Mouse (Mus musculus) layer of hippocampus, adult 8-10 months (tissue): ENCODE results near the gene Ppm1l. TPM values are rescaled to one million over a fixed set of nuclear protein-coding genes. Genes with fewer than 3 reads are reported as not detected.

Experiments used
- DNase-seq, 2 experiments: peaks; one replicate each; pipeline ENCODE4 v3.0.0; 2022; ENCODE audit warnings: low spot score in 2 of 2
- total RNA-seq, 4 experiments: library from RNA; stranded (reverse); gene quantifications; 2 replicates each; pipeline ENCODE4 v1.2.4; 2022

The Ppm1l gene
- total RNA-seq, 4 experiments from 2014 or later, result 49.6 to 54.8 (median 52.7) TPM

DNA sequence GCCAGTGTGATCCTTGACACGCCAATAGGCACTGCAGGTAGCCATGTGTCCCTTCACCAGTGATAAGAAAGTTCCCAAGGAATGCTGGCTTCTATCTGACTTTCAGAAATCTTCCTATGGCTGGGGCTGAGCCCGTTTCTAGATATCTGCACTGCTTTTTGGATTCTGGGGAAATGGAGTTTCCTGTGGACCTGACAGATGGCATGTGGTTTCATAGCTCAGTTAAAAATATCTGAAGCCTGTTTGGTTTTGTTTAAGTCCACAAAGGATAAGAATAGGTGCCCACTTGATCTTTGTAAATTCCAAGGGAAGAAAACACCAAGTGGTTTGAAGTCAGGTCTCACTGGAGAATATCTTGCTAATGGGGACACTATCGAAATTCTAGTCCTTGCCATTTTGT, 173.0 kb downstream of the Ppm1l start:
- no peak for DNase-seq

DNA sequence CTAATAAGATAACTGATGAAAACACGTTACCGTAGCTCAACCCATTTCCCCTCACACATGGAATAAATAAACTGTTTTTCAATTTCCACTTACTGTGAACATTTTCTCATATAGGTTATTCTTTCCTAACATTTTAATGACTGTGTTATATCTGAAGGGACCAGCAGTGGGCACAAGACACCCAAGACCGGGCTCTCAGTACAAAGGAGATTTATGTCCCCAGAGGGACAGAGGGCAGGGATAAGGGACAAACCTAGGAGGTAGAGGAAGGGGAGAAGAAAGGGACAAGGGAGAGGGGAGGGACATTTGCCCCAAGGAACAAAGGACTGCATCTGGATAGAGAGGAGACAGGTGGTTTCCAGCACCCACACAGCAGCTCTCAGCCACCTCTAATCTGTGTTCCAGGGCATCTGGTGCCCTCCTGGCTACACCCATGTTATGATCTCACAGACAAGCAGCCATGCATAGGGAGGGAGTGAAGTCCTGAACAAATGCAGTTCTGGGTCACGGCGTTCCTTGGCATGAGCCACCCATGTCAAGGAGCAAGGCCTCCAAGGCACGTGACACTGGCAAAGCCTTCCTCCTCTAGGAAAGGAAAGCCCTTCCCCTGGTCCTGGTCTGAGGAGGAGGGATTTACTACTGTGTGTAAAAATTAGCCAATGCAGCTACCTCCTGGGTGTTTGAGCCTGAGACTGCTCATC, 174.5 kb downstream of the Ppm1l start:
- DNase-seq, result no peak

DNA sequence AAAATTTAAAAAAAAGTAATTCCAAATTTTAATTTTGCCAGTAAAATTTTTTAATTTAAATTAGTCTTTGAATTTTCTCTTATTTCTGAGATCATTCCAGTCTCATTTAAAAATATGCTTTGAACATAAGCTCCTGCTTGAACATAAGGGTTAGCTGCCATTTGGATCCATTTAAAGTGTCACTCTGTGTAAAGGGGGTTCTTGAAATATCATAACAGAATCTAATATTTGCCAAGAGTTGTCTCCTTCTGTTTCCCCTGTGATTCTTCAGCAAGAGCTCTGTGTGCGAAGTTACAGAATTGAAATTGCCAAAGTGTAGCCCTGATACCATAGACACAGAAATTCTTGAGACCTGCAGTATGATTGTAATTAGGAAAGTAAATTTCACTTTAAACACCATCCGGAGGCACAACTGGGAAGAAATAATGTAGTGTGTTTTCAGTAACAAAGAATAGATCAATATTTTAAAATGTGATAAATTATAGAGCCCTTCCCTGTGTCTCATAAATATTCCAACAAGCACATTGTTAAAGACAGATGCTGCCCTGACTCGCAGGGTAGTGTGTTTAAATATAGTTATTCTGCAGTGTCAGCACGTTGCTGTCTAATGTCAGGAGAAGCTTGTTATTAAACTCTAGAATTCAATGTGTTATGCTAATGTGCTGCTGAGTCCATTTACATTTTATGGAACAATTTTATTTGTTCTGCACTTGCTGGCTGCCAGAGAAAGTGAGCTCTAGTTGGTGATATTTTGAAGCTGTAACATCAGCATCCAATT, 177.8 kb downstream of the Ppm1l start:
- no peak for DNase-seq

DNA sequence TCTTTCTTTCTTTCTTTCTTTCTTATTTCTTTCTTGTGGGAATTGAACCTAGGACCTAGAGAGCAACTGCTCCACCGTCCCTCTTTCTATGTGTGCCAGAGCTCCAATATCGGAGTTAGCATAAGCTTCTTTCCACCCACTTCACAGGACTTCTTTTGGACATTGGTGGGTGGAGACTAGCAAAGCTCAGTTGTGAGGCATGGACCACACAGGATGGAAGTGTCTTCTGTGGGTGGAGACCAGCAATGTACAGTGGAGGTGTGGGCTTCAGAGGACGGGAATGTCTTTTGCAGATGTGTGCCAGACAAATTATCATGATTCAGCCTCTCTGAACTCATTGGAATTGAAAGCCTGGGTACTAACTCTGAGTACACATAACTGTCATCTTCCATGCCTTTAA, 180.5 kb downstream of the Ppm1l start:
- DNase-seq, result no peak

DNA sequence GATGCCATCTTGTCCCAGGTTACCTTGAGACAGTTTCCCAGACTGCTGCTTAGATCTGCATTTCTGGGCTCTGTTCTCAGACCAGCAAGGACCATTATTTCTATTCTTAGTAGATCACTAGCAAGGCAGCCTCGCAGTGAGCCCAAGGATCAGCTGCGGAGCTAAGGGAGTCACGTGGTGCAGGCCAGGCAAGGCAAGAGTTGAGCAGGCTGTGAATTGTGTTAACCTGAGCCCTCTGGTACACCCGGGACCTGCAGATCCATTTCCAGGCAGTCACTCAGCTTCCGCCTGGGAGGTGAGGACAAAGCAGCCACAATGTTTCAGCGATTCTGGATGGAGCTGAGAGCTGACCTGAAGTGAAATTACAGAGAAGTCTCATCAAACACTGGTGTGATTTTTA, 185.3 kb downstream of the Ppm1l start:
- no peak for DNase-seq

DNA sequence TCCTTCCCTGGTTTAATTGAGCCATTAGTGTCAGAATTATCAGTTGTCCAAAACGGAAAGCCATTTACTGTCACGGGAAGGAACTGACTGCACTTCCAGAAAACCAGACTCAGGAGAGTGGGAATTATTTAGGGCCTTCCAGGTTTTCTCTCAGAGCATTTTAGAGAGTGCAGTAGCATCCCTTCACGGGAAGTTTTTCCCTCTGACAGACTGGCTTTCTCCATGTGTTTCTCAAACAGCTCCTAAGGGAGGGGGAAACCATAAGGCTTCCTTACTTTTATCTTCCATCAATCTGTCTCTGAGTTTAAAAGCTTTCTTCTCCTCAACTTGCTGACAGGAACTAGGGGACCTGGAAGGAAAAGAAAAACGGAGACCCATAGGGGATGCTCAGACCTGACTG, 185.9 kb downstream of the Ppm1l start:
- DNase-seq, result no peak

DNA sequence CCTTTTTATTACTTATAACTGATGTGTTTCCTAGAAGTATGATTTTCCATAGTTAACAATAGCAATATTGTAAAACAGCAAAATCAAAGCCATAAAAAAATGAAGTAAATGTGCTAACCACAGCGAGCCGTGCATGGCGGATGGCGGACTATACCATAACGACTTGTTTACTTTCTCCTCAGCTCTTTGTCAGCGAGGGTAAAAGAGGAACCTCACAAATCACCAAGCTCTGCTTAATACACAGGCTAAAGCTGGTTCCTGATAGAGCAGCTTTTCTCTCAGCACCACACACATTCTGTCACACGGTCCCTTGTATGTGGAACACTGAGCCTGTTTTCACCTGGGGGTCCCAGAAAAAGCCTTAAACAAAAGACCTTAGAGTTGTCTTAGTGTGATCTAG, 188.4 kb downstream of the Ppm1l start:
- DNase-seq, result no peak

DNA sequence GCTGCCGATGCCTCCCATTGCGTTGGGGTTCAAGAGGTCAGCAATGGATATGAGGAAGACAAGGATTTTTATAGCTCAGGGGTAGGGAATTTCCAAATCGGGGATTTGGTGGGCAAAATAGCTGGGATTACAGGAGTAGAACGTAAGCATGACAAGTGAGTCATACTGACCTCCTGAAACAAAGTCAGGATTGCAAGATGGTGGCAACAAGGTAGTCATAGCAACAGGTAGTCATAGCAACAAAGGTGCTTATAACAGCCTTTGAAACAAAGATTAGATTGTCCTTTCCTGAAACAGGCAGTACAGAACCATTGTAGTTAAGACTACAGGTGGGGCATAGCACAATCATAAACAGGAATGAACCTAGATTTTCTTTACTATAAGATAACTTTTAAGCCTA, 189.7 kb downstream of the Ppm1l start:
- DNase-seq, result no peak

DNA sequence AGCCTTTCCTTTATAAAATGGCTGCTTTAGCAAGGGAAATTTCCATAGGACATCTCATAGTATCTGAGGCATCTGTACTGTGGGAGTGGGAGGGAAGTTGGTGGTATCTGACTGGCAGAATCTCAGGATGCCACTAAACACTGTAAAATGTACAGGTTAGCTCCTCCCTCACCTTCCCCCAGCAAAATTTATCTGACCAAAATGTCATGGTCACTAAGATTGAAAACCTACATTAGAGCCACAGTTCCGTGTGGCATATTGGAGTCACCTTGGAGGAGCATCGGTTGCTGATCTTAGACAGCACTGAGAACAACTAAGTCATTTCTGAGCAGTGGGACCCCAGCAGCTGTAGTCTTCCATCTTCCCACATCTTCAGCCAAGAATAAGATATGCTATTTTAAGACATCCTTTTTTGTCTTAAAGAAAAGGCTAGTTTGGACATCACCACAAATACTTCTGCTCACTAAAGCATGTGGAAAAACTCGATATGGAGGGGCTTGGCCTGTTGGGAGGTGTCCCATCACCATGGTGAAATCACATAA, 192.8 kb downstream of the Ppm1l start:
- no peak for DNase-seq

DNA sequence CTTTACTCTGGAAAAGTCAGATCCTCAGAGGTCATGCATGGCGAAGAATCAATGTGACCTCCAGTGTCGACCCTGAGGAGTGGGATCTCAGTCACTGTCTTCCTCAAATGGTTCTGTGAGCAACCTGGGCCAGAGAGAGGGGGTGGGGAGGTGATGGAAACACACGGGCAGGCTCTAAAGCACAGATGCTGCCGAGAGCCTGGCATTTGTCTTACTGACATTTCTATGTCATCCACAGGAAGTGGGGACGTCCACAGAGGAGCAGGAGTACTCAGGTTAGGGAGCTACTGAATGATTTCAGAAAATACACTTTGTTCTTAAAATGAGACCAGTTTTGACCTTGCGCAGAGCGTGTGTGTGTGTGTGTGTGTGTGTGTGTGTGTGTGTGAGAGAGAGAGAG, 195.2 kb downstream of the Ppm1l start:
- DNase-seq, result no peak

DNA sequence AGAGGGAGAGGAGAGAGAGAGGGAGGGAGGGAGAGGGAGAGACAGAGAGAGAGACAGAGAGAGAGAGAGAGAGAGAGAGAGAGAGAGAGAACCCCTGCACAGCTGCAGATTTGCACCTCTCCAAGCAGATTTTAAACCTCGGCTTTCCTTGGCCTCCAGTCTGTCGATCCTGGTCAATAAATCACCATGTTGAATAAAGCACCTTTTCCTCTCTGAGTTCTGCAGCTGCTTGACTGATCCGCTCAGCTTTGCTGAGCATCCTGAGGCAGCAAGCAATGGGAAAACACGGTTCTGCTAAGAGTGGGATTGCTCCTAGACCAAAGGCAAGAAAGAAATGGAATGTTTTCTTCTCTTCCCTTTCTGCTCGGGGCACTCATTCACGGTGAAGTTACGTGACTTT, 195.7 kb downstream of the Ppm1l start:
- DNase-seq, result no peak

DNA sequence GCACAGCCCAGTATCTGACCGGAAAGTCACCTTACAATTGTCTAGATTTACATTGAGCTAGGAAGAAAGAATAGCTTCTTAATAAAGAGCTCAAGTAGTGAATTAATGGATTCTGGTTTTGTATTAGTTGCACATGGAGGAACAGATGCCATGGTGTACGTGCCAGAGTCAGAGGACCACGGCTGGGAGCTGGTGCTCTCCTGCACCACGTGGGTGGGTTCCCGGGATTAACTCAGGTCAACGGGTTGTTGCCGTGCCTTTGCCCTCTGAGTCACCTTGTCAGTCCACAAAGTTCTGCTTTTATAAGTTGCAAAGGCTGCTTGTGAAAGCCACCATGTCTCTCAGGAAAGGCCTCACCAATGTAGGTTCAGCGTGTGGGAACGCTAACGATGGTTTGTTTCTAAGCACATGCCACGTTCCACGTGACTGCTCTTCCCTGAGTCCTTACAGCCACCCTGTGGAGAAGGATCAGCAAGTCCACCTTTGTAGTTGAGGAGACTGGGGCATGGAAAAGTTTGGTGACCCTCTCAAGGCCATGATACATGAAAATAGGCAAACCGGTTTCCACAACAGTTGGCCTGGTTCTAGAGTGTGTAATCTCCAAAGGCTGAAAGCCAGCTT, 199.2 kb downstream of the Ppm1l start:
- DNase-seq, result no peak

DNA sequence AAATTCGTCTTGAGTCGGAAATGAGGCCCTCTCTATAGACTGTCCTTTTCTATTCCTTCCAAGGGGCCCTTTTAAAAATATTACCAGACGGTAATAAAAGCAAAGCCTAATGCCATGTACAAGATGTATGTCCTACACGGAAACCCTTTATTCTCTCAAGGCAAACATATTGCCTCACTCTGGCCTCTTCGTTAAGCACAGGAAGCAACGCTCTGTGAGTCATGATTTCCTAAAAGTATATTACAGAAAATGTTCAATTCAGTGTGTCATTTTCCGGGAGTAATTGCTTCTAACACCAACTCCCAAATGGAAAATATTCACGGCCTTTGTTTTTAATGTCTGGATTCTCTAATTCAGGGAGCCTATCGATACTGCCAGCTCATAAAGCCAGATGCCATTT, 202.5 kb downstream of the Ppm1l start:
- no peak for DNase-seq

DNA sequence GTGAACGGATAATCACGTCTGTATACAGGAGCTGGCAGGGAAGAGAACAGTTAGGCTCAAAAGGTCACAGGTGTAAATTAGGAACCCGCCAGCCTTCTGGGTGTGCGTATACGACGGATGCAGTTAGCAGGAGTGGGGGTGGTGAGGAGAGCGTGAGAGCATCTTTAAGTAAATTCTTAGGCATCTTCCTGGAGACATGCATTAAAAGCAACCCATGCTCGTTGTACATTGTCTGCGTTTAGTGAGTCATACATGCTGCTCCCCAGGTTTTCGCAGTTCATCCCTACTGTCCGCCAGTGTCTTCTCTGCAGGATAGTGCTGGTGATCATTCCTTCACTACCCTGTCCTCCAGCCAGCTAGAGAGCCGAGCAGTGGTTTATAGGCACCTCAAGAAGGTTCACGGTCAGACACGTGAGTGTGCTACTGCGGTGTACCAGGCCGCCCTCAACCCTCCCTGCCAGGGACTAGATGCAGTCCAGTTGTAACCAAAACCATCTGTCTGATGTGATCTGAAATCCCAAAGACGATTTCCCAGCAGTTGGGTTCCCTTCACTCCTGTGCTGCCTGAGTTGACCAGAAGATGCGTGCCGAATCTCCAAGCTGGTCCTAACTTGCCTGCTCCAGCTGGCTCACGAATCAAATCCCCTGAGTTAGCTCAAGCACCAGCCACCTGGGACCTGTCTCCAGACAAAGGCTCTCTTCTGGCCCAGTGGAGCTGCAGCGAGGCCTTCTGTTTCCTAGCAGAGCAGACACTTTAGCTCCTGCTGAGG, 203.3 kb downstream of the Ppm1l start:
- no peak for DNase-seq

DNA sequence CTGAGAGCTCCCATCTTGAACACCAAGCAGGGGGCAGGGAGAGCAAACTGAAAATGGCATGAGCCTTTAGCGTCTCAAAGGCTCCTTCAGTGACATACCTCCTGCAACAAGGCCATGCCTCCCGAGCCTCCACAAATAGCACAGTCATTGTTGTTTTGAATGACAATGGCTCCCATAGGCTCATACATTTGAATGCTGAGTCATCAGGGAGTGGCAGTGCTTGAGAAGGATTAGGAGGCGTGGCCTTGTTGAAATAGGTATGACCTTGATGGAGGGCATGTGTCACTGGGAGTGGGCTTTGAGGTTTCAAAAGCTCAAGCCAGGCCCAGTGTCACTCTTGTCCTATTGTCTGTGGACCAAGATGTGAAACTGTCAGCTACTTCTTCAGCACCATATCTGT, 205.6 kb downstream of the Ppm1l start:
- no peak for DNase-seq

DNA sequence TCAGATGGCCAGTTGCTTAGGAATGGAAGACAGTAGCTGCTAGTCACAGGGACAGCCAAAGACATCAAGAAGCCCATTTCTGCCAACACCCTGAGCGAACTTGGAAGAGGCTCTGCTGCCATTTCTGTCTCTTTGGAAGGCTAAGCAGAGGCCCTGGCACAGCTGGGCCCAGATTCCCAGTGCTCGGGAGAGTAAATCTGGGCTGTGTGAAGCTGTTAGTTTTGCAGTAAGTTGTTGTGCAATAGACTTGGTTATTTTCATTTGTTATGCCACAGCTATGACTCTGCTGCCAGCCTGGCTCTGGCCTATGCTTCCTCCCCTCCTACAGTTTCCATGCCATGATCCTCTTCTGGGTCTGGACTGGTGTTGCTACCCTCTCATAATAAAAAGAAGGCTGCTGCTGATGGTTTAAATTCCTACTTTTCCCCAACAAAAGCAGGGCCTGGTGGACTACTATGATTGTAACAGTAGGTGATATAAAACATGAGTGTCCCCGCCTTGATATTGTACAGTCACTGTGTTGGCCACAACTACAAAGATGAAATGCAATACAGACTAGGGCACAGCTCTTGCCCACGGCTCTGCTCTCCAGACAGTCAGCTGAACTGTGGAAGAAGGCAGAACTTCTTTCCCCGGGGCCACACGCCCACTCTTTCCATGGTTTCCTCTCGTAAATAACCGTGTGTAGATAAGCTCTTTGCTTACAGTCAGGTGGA, 207.9 kb downstream of the Ppm1l start:
- no peak for DNase-seq

DNA sequence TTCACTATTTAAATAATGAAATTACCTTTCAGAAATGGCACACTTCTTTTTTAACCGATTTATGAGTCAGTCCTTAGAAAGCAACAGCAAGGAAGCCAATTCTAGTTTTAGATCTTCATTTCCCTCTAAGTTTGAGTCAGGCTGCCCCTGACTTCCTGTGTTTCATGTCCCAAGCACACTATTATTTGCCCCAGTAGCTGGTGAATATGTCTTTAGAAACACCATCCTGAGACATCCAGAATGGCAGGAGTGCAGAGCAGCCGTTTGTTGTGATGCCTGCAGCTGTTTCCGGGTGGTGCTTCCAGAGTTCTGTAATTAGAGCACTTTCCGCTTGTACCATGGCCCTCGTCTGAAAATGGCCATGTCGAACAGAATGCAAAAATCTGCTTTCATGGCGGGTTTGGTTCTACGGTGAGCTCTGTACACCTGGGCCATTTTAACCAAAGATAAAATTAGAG, 208.4 kb downstream of the Ppm1l start:
- DNase-seq, result no peak

DNA sequence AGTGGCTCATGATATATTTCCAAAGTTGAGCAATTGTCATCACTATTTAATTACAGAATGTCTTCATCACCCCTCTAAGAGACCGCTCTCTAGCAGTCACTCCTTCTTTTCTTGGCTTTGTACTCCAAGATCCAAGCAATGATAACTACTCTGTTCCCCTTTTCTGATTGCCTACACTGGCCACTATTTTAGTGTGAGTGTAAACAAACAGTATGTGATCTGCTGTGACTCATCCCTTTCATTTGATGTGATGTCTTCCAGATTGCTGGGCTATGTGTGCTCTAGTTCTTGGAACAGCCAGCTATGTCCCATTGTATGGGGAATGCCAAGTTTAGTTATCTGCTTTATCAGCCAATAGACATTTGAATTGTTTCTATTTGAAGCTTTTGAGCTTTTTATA, 210.7 kb downstream of the Ppm1l start:
- DNase-seq, result no peak

DNA sequence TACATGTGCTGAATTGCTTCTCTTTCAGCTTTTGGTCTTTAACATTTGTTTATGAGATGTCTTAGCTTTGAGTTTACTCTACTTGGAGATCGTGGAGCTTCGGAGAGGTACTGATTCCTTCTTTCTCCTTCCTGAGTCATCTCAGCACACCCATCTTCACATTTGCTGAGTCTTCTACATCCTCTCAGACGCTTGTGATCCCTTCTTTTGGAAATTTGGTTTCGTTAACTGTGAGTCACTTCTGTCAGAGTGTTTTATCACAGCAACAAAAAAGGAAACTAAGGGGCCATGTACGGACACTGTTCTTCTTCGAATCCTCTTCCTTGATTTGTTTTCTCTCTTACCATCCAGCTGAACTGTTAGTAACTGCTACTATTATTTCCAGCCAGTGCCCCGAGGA, 212.9 kb downstream of the Ppm1l start:
- no peak for DNase-seq

DNA sequence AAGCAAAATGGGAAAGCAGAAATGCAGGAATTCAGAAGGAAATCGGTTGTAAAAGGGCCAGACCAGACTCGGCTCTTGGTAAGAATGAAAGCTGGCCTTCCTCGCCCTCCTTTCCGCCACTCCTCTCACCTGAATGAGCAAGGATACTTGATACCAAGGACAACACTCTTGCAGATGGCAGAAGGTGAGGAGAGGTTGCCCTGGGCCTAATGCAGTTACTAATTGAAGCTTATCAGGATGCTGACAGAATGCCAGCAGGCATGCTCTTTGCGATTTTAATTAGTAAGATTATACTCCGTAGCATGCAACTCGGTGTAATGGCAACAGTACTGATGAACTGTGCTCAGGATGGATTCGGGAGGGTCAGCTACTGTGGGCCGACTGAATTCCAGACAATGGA, 214.8 kb downstream of the Ppm1l start:
- no peak for DNase-seq

DNA sequence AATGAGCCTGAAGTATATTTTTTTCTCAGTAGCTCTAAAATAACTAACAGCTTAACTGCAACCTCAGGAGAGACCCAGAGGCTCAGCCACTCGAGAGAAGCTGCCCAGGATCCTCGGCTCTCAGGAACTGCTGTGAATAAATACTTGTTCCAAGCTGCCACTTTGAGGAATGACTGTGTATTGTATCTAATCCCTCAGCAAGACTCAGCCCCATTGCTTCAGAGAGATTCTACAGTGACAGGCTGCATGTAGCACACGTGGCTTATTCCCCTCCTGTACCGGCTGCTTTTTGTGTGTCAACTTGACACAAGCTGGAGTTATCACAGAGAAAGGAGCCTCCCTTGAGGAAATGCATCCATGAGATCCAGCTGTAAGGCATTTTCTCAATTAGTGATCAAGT, 216.0 kb downstream of the Ppm1l start:
- DNase-seq, result no peak
